In the genomic region with DNA sequence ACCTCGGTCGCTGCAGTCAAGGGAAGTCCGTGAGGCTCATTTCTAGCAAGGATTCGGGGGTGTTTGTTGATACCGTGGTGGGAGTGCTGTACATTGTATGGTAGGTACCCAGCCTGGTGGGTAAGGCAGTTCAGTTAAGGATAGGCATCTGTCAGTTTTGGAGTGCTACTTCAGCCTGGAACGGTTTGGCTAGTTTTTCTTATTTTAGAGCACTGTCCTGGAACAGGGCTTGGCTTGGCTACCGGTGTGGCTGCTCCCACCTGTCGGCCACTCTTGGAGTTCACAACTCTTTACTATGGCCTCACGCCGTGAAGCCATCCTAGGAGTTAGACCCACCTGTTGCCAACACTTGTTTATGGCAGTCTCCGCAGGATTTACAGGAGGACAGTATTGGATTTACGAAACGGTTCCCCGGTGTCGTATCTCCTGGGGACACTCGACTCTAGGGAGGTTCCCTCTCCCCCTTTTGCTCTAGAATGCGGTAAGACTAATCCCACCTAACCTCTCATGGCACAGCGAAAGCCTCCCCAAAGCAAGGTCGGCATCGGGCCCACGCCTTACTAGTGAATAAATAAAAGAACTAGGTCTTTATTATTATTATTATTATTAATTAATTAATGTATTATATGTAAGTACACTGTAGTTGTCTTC, we compare ENCODE assay signal across 8 mouse cellular contexts. TPM values are rescaled to one million over a fixed set of nuclear protein-coding genes. Genes with fewer than 3 reads are reported as not detected.
A peak's percentile ranks its signal among the peaks of the same experiment; 100 is the strongest.
DNase-seq lines count a peak whose midpoint lies in the region; ATAC-seq and TF ChIP-seq lines count a peak whose summit lies in the region.

No protein-coding gene starts in this region.

- H3K9ac ChIP-seq in forebrain, embryonic 11.5 days (ENCODE audit: low read length), result peak overlapping the region; percentile 79
- peak overlapping the region; percentile 73 for H3K9ac ChIP-seq in midbrain, embryonic 12.5 days (replicated peaks)
- peak overlapping the region; percentile 80 for H3K9ac ChIP-seq in stomach, embryonic 16.5 days (ENCODE audit: low read length)

- no peak; the same call in 1 of the 2 replicates for TF ChIP-seq CTCF in bone marrow, adult 2 months (IDR thresholded peaks at IDR 0.05; ENCODE audit: control insufficient read depth, insufficient read depth, low read length)

- H3K36me3 ChIP-seq in forebrain, embryonic 11.5 days (ENCODE audit: control insufficient read depth, insufficient read depth, low read length), result no peaks in the 10 kb centered on the region
- no peaks in the 10 kb centered on the region for H3K36me3 ChIP-seq in hindbrain, embryonic 10.5 days
- no peaks in the 10 kb centered on the region for H3K36me3 ChIP-seq in midbrain, embryonic 12.5 days
- no peaks in the 10 kb centered on the region for H3K36me3 ChIP-seq in stomach, embryonic 16.5 days (ENCODE audit: control insufficient read depth, insufficient read depth, low read length)

- WGBS in bone marrow, adult 2 months, result 4% methylated on average over 21 of the region's 21 CpGs
- 6% methylated on average over 21 of the region's 21 CpGs for WGBS in forebrain, embryonic 11.5 days
- WGBS in hindbrain, embryonic 10.5 days, result 9% methylated on average over 21 of the region's 21 CpGs
- WGBS in midbrain, embryonic 12.5 days, result 5% methylated on average over 21 of the region's 21 CpGs
- 3% methylated on average over 21 of the region's 21 CpGs for WGBS in stomach, embryonic 16.5 days

- ATAC-seq in cerebellum, adult (ENCODE audit: insufficient number of reproducible peaks, low FRiP score, low TSS enrichment), result no peak
- ATAC-seq in forebrain, embryonic 11.5 days (replicated peaks; ENCODE audit: low FRiP score), result no peak
- no peak for ATAC-seq in midbrain, embryonic 12.5 days (ENCODE audit: low FRiP score, low read depth)
- ATAC-seq in stomach, embryonic 16.5 days (ENCODE audit: insufficient read depth, low FRiP score), result no peak

- H3K9me3 ChIP-seq in forebrain, embryonic 11.5 days (ENCODE audit: control insufficient read depth, low read length), result no peaks in the 10 kb centered on the region
- no peaks in the 10 kb centered on the region for H3K9me3 ChIP-seq in hindbrain, embryonic 10.5 days
- no peaks in the 10 kb centered on the region for H3K9me3 ChIP-seq in midbrain, embryonic 12.5 days
- no peaks in the 10 kb centered on the region for H3K9me3 ChIP-seq in stomach, embryonic 16.5 days (replicated peaks; ENCODE audit: control insufficient read depth, low read length)

- DNase-seq in cerebellum, adult 11 months, result peak; percentile 49
- peak; percentile 63 for DNase-seq in forebrain, embryonic 11.5 days (ENCODE audit: low spot score)
- DNase-seq in hindbrain, embryonic 10.5 days (ENCODE audit: low spot score), result peak; percentile 41
- peak; percentile 17 for DNase-seq in left cerebral cortex, postnatal 4 days

- peak overlapping the region; percentile 73 for H3K4me3 ChIP-seq in bone marrow, adult 2 months (replicated peaks; ENCODE audit: control insufficient read depth, low read depth, low read length)
- peak overlapping the region; percentile 88 for H3K4me3 ChIP-seq in forebrain, embryonic 11.5 days (ENCODE audit: low read depth, low read length)
- H3K4me3 ChIP-seq in hindbrain, embryonic 10.5 days, result peak overlapping the region; percentile 92
- H3K4me3 ChIP-seq in midbrain, embryonic 12.5 days, result peak overlapping the region; percentile 85
- H3K4me3 ChIP-seq in stomach, embryonic 16.5 days (replicated peaks; ENCODE audit: low read length), result peak overlapping the region; percentile 99

- no peak for TF ChIP-seq POLR2A in bone marrow, adult 2 months (IDR thresholded peaks at IDR 0.05; ENCODE audit: borderline replicate concordance, control insufficient read depth, low read depth, low read length)

- peak overlapping the region; percentile 86 for H3K27ac ChIP-seq in bone marrow, adult 2 months (ENCODE audit: control insufficient read depth, insufficient read depth, low read depth, low read length, poor library complexity)
- peak overlapping the region; percentile 98 for H3K27ac ChIP-seq in forebrain, embryonic 11.5 days (ENCODE audit: low read depth, low read length)
- H3K27ac ChIP-seq in hindbrain, embryonic 10.5 days, result peak overlapping the region; percentile 93
- peak overlapping the region; percentile 91 for H3K27ac ChIP-seq in midbrain, embryonic 12.5 days (replicated peaks)
- peak overlapping the region; percentile 99 for H3K27ac ChIP-seq in stomach, embryonic 16.5 days (ENCODE audit: low read length)

- intact Hi-C loops in left cerebral cortex, postnatal 4 days (cut with DNase I), result no loop called here

- H3K27me3 ChIP-seq in forebrain, embryonic 11.5 days (ENCODE audit: control insufficient read depth, insufficient read depth, low read length), result no peaks in the 10 kb centered on the region
- H3K27me3 ChIP-seq in hindbrain, embryonic 10.5 days (ENCODE audit: insufficient read depth, poor library complexity, severe bottlenecking), result no peaks in the 10 kb centered on the region
- H3K27me3 ChIP-seq in midbrain, embryonic 12.5 days, result no peaks in the 10 kb centered on the region
- H3K27me3 ChIP-seq in stomach, embryonic 16.5 days (ENCODE audit: control insufficient read depth, insufficient read depth, low read length), result no peaks in the 10 kb centered on the region

- H3K4me1 ChIP-seq in bone marrow, adult 2 months (ENCODE audit: control insufficient read depth, insufficient read depth, low read length), result peaks cover 1% of the 10 kb centered on the region; the same call in 1 of the 2 replicates
- no peaks in the 10 kb centered on the region; the same call in 1 of the 2 replicates for H3K4me1 ChIP-seq in forebrain, embryonic 11.5 days (replicated peaks; ENCODE audit: control insufficient read depth, insufficient read depth, low read length)
- H3K4me1 ChIP-seq in hindbrain, embryonic 10.5 days (replicated peaks), result peaks cover 38% of the 10 kb centered on the region
- peaks cover 36% of the 10 kb centered on the region for H3K4me1 ChIP-seq in midbrain, embryonic 12.5 days
- peaks cover 18% of the 10 kb centered on the region for H3K4me1 ChIP-seq in stomach, embryonic 16.5 days (ENCODE audit: control insufficient read depth, insufficient read depth, low read length)

- peak overlapping the region; percentile 95 for H3K4me2 ChIP-seq in forebrain, embryonic 11.5 days (ENCODE audit: low read depth, low read length, severe bottlenecking)
- H3K4me2 ChIP-seq in midbrain, embryonic 12.5 days (replicated peaks), result peak overlapping the region; percentile 93
- H3K4me2 ChIP-seq in stomach, embryonic 16.5 days (ENCODE audit: low read depth, low read length), result peak overlapping the region; percentile 99

RNA-seq across cellular contexts. Expression of a gene that starts 2.5 kb away (rescaled TPM):
- polyA plus RNA-seq in bone marrow, adult 2 months (2011; ENCODE audit: insufficient read depth, insufficient read length, low replicate concordance, missing spikeins), result 14.5 and 29.2 TPM in 2 replicates
- 63.7 and 71.4 TPM in 2 replicates for polyA plus RNA-seq in forebrain, embryonic 11.5 days (2014; fragmentation: Nextera tagmentation; extraction: Ambion mirVana)
- polyA plus RNA-seq in hindbrain, embryonic 10.5 days (2016; fragmentation: Nextera tagmentation; extraction: Ambion mirVana), result 46.7 and 51.0 TPM in 2 replicates
- 10 to 100 TPM; 42.4 to 45.8 TPM for total RNA-seq in left cerebral cortex, postnatal 4 days (2021)
- 44.3 and 48.5 TPM in 2 replicates for polyA plus RNA-seq in midbrain, embryonic 12.5 days (2016; fragmentation: Nextera tagmentation; extraction: Ambion mirVana)
- 27.5 and 27.6 TPM in 2 replicates for polyA plus RNA-seq in stomach, embryonic 16.5 days (2015; fragmentation: Nextera tagmentation; extraction: Ambion mirVana)

RNA-seq across cellular contexts. Expression of a gene that starts 56.2 kb away (rescaled TPM):
- 59.3 and 101 TPM in 2 replicates for polyA plus RNA-seq in bone marrow, adult 2 months (2011; ENCODE audit: insufficient read depth, insufficient read length, low replicate concordance, missing spikeins)
- polyA plus RNA-seq in forebrain, embryonic 11.5 days (2014; fragmentation: Nextera tagmentation; extraction: Ambion mirVana), result 37.6 and 41.3 TPM in 2 replicates
- 58.7 and 62.5 TPM in 2 replicates for polyA plus RNA-seq in hindbrain, embryonic 10.5 days (2016; fragmentation: Nextera tagmentation; extraction: Ambion mirVana)
- total RNA-seq in left cerebral cortex, postnatal 4 days (2021), result 100 to 1,000 TPM; 190 to 207 TPM
- polyA plus RNA-seq in midbrain, embryonic 12.5 days (2016; fragmentation: Nextera tagmentation; extraction: Ambion mirVana), result 59.9 and 67.6 TPM in 2 replicates
- 74.8 and 80.9 TPM in 2 replicates for polyA plus RNA-seq in stomach, embryonic 16.5 days (2015; fragmentation: Nextera tagmentation; extraction: Ambion mirVana)
